In genomic region chr7:79847456-79848451, GRCm38 (mm10) we compare ENCODE assay signal across 8 mouse cellular contexts. TPM values are rescaled to one million over a fixed set of nuclear protein-coding genes. Genes with fewer than 3 reads are reported as not detected.
DNase-seq lines count a peak whose midpoint lies in the region; ATAC-seq and TF ChIP-seq lines count a peak whose summit lies in the region.

No protein-coding gene starts in this region.

- H3K4me1 ChIP-seq in CH12.LX (ENCODE audit: control insufficient read depth in 1 of 2, insufficient read depth in 2 of 2): 0 out of 4 replicates have a peak, but pooled peaks cover 0 to 2% of the 10 kb centered on the region in 2 experiments
- H3K4me1 ChIP-seq in hindbrain, embryonic 15.5 days (replicated peaks): 0 out of 2 replicates have a peak, but pooled peaks cover 5% of the 10 kb centered on the region
- no peaks in the 10 kb centered on the region; the same call in 1 of the 2 replicates for H3K4me1 ChIP-seq in lung, postnatal 0 days (ENCODE audit: insufficient read depth, low read depth, low read length)
- 0 out of 2 replicates have a peak, but pooled peaks cover 13% of the 10 kb centered on the region for H3K4me1 ChIP-seq in stomach, embryonic 14.5 days (ENCODE audit: control insufficient read depth, insufficient read depth, low read length)

- WGBS in hindbrain, embryonic 15.5 days: 13% methylated on average over 53 of the region's 53 CpGs
- WGBS in lung, postnatal 0 days: 11% methylated on average over 50 of the region's 53 CpGs
- 9% methylated on average over 52 of the region's 53 CpGs for WGBS in stomach, embryonic 14.5 days

- dilution Hi-C loops in CH12.LX (cut with MboI; ENCODE audit: extremely low pct_ligation_motif_present, extremely low pct_unique_long_range_greater_than_20kb, low sequenced_read_pairs): no loop called here

- DNase-seq in CH12.LX (ENCODE audit: extremely low read depth): no peak
- peak; percentile 52 for DNase-seq in NIH3T3 (ENCODE audit: low read depth)
- peak; percentile 76 for DNase-seq in forelimb bud, embryonic 11.5 days (ENCODE audit: low read depth, low spot score)
- DNase-seq in lung, postnatal 0 days (ENCODE audit: low spot score): peak; percentile 60
- no peak for DNase-seq in natural killer cell, adult 2 months (ENCODE audit: low spot score in 2 of 2)
- DNase-seq in layer of hippocampus, adult 11-12 months (ENCODE audit: low spot score): no peak

- H3K36me3 ChIP-seq in CH12.LX (replicated peaks in 1 of 2; ENCODE audit: control insufficient read depth in 1 of 2, insufficient read depth in 1 of 2, low read length in 1 of 2): no peaks in the 10 kb centered on the region
- H3K36me3 ChIP-seq in hindbrain, embryonic 15.5 days: no peaks in the 10 kb centered on the region
- H3K36me3 ChIP-seq in lung, postnatal 0 days (ENCODE audit: insufficient read depth, low read length): no peaks in the 10 kb centered on the region
- no peaks in the 10 kb centered on the region for H3K36me3 ChIP-seq in stomach, embryonic 14.5 days (ENCODE audit: control insufficient read depth, insufficient read depth, low read length)

- TF ChIP-seq RAD21 in CH12.LX (IDR thresholded peaks at IDR 0.05; ENCODE audit: low read depth, low read length): no peak

- no peak overlapping the region for H3K9ac ChIP-seq in CH12.LX (ENCODE audit: insufficient read depth, low read depth)
- no peak overlapping the region for H3K9ac ChIP-seq in hindbrain, embryonic 15.5 days
- H3K9ac ChIP-seq in lung, postnatal 0 days (replicated peaks; ENCODE audit: low read depth): peak overlapping the region; percentile 19; the same call in 1 of the 2 replicates
- peak overlapping the region; percentile 40; the same call in 1 of the 2 replicates for H3K9ac ChIP-seq in stomach, embryonic 14.5 days (replicated peaks; ENCODE audit: low read depth, low read length)

- TF ChIP-seq EP300 in CH12.LX (IDR thresholded peaks at IDR 0.05; ENCODE audit: low read length): no peak
- no peak for TF ChIP-seq EP300 in lung, postnatal 0 days (IDR thresholded peaks at IDR 0.05)

- no peaks in the 10 kb centered on the region for H3K9me3 ChIP-seq in CH12.LX (replicated peaks; ENCODE audit: low read length)
- no peaks in the 10 kb centered on the region for H3K9me3 ChIP-seq in hindbrain, embryonic 15.5 days
- no peaks in the 10 kb centered on the region for H3K9me3 ChIP-seq in lung, postnatal 0 days (ENCODE audit: low read length)
- H3K9me3 ChIP-seq in stomach, embryonic 14.5 days (ENCODE audit: control insufficient read depth, low read depth, low read length): no peaks in the 10 kb centered on the region

- no peak for ATAC-seq in hindbrain, embryonic 15.5 days (ENCODE audit: low FRiP score, low read depth)
- ATAC-seq in lung, postnatal 0 days: peak; percentile 70
- peak; percentile 73 for ATAC-seq in stomach, embryonic 14.5 days (ENCODE audit: insufficient number of reproducible peaks, insufficient read depth, low FRiP score, low read depth)

- H3K4me2 ChIP-seq in CH12.LX (ENCODE audit: insufficient read depth, low read depth, poor library complexity, severe bottlenecking): peak overlapping the region; percentile 65
- H3K4me2 ChIP-seq in hindbrain, embryonic 15.5 days: peak overlapping the region; percentile 52
- H3K4me2 ChIP-seq in lung, postnatal 0 days (replicated peaks; ENCODE audit: low read depth, low read length): peak overlapping the region; percentile 64
- peak overlapping the region; percentile 76 for H3K4me2 ChIP-seq in stomach, embryonic 14.5 days (replicated peaks; ENCODE audit: low read depth, low read length)

- H3K79me2 ChIP-seq in CH12.LX (replicated peaks; ENCODE audit: control insufficient read depth, extremely low read depth, insufficient read depth, poor library complexity, severe bottlenecking): no peaks in the 10 kb centered on the region

- no peak for TF ChIP-seq POLR2A in CH12.LX (IDR thresholded peaks at IDR 0.05; ENCODE audit: low read depth, low read length)

- no peak overlapping the region for H3K27ac ChIP-seq in CH12.LX (ENCODE audit: insufficient read depth, low read depth)
- no peak overlapping the region for H3K27ac ChIP-seq in hindbrain, embryonic 15.5 days (replicated peaks)
- no peak overlapping the region for H3K27ac ChIP-seq in lung, postnatal 0 days (ENCODE audit: low read length)
- H3K27ac ChIP-seq in stomach, embryonic 14.5 days (ENCODE audit: low read length): peak overlapping the region; percentile 7; the same call in 1 of the 2 replicates

- peak overlapping the region in 1 of 3 experiments; percentile 51 for H3K4me3 ChIP-seq in CH12.LX (replicated peaks in 1 of 3; ENCODE audit: low read depth in 2 of 3, low read length in 2 of 3, poor library complexity in 1 of 3)
- peak overlapping the region; percentile 20 for H3K4me3 ChIP-seq in hindbrain, embryonic 15.5 days
- H3K4me3 ChIP-seq in lung, postnatal 0 days (ENCODE audit: low read depth, low read length): peak overlapping the region; percentile 39
- peak overlapping the region; percentile 40 for H3K4me3 ChIP-seq in stomach, embryonic 14.5 days (ENCODE audit: low read depth, low read length)

- peaks cover 49% of the 10 kb centered on the region for H3K27me3 ChIP-seq in CH12.LX (replicated peaks)
- peaks cover 19% of the 10 kb centered on the region for H3K27me3 ChIP-seq in hindbrain, embryonic 15.5 days
- 0 out of 2 replicates have a peak, but pooled peaks cover 4% of the 10 kb centered on the region for H3K27me3 ChIP-seq in lung, postnatal 0 days (replicated peaks; ENCODE audit: insufficient read depth, low read length)
- no peaks in the 10 kb centered on the region for H3K27me3 ChIP-seq in stomach, embryonic 14.5 days (ENCODE audit: control insufficient read depth, insufficient read depth, low read length)

- in situ Hi-C loops in CH12.LX (cut with MboI; ENCODE audit: low pct_ligation_motif_present, low pct_unique_long_range_greater_than_20kb, low sequenced_read_pairs): no loop called here

- TF ChIP-seq CTCF in CH12.LX (conservative IDR thresholded peaks at IDR 0.05 in 1 of 2, IDR thresholded peaks at IDR 0.05 in 1 of 2; ENCODE audit: low read depth in 2 of 2, low read length in 2 of 2): no peak
- no peak for TF ChIP-seq CTCF in lung, postnatal 0 days (IDR thresholded peaks at IDR 0.05)

TF ChIP-seq in CH12.LX, 34 proteins besides CTCF, POLR2A, EP300 and RAD21:
- no peak for TF ChIP-seq POLR2AphosphoS2 (IDR thresholded peaks at IDR 0.05; ENCODE audit: low read depth, low read length)
- peak; percentile 37; the same call in 1 of the 2 replicates for TF ChIP-seq MAZ (IDR thresholded peaks at IDR 0.05; ENCODE audit: low read depth, low read length)
TF ChIP-seq in CH12.LX: peak in this region for 1.

RNA-seq across cellular contexts. Expression of gene Anpep, which starts 13.1 kb away (rescaled TPM):
- total RNA-seq in CH12.LX (2012; rRNA removed): 0.13 and 0.25 TPM in 2 replicates
- total RNA-seq in CH12.LX (2014; rRNA removed): not detected in 2 replicates
- polyA plus RNA-seq in CH12.LX (2012; ENCODE audit: insufficient read length, low read depth): 0.45 and 0.60 TPM in 2 replicates
- 3.3 and 4.2 TPM in 2 replicates for polyA plus RNA-seq in hindbrain, embryonic 15.5 days (2015; fragmentation: Nextera tagmentation; extraction: Ambion mirVana)
- 11.6 TPM in 2 replicates for polyA plus RNA-seq in lung, postnatal 0 days (2015; fragmentation: Nextera tagmentation; extraction: Ambion mirVana)
- 25.9 and 26.3 TPM in 2 replicates for polyA plus RNA-seq in stomach, embryonic 14.5 days (2014; fragmentation: Nextera tagmentation; extraction: Ambion mirVana)

RNA-seq across cellular contexts. Expression of gene Mesp2, which starts 37.2 kb away (rescaled TPM):
- not detected in 2 replicates for total RNA-seq in CH12.LX (2012; rRNA removed)
- not detected in 2 replicates for total RNA-seq in CH12.LX (2014; rRNA removed)
- not detected in 2 replicates for polyA plus RNA-seq in CH12.LX (2012; ENCODE audit: insufficient read length, low read depth)
- polyA plus RNA-seq in hindbrain, embryonic 15.5 days (2015; fragmentation: Nextera tagmentation; extraction: Ambion mirVana): 1.1 and 1.3 TPM in 2 replicates
- 0.92 and 0.99 TPM in 2 replicates for polyA plus RNA-seq in lung, postnatal 0 days (2015; fragmentation: Nextera tagmentation; extraction: Ambion mirVana)
- 0.55 and 1.2 TPM in 2 replicates for polyA plus RNA-seq in stomach, embryonic 14.5 days (2014; fragmentation: Nextera tagmentation; extraction: Ambion mirVana)

RNA-seq across cellular contexts. Expression of gene Mesp1, which starts 54.2 kb away (rescaled TPM):
- total RNA-seq in CH12.LX (2012; rRNA removed): not detected in 2 replicates
- total RNA-seq in CH12.LX (2014; rRNA removed): not detected in 2 replicates
- polyA plus RNA-seq in CH12.LX (2012; ENCODE audit: insufficient read length, low read depth): not detected in 2 replicates
- polyA plus RNA-seq in hindbrain, embryonic 15.5 days (2015; fragmentation: Nextera tagmentation; extraction: Ambion mirVana): 0.19 TPM in 1 of 2 replicates, not detected in the other
- 0.11 and 0.21 TPM in 2 replicates for polyA plus RNA-seq in lung, postnatal 0 days (2015; fragmentation: Nextera tagmentation; extraction: Ambion mirVana)
- not detected in 2 replicates for polyA plus RNA-seq in stomach, embryonic 14.5 days (2014; fragmentation: Nextera tagmentation; extraction: Ambion mirVana)

Comparison
In these comparisons a context has a peak if more than half of its experiments do, and no peak if none do; other contexts are left out.
1. DNase-seq: peak in NIH3T3 (single experiment), forelimb bud, embryonic 11.5 days (single experiment) and lung, postnatal 0 days (single experiment); none in CH12.LX (single experiment), natural killer cell, adult 2 months (0 of 2) and layer of hippocampus, adult 11-12 months (single experiment).
2. H3K9ac ChIP-seq: peak in lung, postnatal 0 days (single experiment) and stomach, embryonic 14.5 days (single experiment); none in CH12.LX (single experiment) and hindbrain, embryonic 15.5 days (single experiment).
3. Peak in every context shown above with its lines, with median percentiles within 50 percentile points of each other: H3K4me2 ChIP-seq.